Mouse (Mus musculus) adrenal gland, adult 2 months (tissue): Measurements from ENCODE around the gene Trim56. TPM values are rescaled to one million over a fixed set of nuclear protein-coding genes. Genes with fewer than 3 reads are reported as not detected.

Experiments
- DNase-seq: peaks from one replicate; pipeline ENCODE4 v3.0.0; 2021
- polyA plus RNA-seq: library from polyadenylated mRNA; depleted of rRNA; stranded (reverse); fragments of >200 nt; gene quantifications from 2 replicates; pipeline ENCODE4 v1.2.3, GENCODE M21; 2012
- total RNA-seq, 2 experiments: library from RNA; stranded (reverse); gene quantifications; 2 replicates each; pipeline ENCODE4 v1.2.3; 2021

Gene Trim56
- total and polyA plus RNA-seq, 3 experiments = 19.6 to 47.0 (median 37.1) TPM

DNA sequence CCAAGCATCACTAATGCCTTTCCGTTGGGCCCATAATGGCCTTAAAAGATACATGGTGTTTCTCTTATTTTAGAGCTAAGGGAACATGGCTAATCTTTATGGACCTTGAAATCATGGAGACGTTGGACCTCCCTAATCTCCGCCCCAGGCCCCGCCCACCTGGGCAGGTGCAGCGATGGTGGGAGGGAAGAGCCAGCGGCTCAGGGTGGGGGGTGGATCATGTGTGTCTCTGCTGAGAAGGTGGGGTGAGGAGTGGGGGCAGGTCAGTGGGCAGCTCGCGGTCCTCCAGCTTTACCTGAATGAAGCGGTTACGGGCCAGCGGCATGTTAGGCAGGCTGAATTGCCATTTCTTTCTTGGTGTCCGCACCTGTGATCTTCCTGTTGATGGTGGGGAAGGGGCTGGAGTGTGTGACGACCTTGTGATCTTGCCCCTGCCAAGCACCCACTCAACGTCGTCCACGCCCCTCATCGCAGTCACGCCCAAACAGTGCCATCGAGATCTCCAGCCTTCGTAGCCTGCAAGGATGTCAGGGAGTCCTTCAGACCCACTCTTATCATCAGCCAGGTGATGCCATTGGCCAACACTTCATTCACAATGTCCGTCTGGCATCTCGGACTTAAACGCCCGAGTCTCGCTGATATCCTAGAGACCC, 5.9 kb downstream of the Trim56 start:
- DNase-seq = no peak

DNA sequence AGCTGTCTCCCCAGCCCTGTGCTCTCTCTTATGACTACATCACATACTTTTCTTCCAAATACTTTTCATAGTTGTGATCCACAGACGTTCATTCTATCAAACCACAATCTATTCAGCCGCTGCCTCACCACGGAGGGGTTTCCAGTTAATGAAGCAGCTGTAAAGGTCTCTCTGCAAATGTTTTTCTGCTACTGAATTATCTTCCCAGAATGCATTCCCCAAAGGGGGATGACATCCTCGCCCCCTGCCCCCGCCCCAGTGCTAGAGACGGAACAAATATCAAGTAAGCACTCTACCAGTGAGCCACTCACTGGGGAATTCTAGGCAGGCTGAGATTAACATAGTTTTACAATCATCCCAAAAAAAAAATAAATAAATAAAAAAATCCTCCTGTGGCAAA, 7.9 kb downstream of the Trim56 start:
- DNase-seq = no peak

DNA sequence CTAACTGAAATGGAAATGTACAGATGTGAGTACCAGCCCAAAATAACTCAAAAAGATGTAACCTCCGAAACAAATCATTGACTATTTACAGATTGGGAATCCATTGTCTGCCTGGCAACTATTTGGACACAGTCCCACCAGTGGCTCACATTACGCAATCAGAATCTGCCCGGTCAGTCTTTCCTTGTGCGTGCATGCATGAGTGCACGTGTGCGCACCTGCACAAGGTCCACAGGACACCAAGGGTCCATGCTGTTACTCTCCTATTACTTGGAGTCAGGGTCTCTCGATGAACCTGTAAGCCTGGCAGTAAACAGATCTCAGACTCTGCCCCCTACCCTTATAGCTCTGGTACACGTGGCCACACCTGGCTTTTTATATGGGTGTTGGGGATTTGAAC, 8.3 kb downstream of the Trim56 start:
- no peak for DNase-seq

DNA sequence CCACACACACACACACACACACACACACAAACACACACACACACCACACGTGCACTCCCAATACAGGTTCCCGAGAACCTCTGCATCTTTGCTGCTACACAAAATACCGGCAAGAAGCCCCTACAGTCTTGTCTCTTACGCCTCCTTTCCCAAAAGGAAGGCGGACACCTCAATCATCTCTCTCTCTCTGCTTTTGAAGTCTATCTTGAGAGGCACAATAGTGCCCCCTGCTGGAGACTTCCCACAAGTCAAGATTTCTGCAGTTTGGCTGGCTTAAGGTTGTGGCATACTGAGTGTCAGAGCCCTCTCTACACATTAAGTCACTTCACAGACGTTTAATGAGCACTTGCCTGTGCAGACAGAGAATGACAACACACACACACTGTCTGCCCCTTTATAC, 9.0 kb downstream of the Trim56 start:
- DNase-seq = peak; percentile 79

DNA sequence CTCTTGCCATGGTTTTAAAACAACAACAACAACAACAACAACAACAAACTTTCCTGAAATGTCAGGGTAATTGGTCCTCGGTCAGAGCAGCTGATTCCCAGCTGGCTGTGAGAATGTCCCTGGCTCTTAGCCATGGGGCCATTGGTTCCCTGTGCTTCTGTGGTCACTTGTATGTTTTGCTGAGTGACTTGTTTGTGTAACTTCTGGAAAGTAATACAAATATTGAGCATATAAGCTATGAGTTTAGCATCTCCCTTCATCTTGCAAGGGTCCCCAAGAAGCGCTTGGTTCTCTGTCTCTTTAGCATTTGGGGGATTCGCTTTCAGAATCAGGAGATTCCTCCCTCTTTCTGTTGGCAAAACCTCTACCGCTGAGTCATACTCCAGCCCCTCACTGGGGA, 9.6 kb downstream of the Trim56 start:
- DNase-seq = no peak

DNA sequence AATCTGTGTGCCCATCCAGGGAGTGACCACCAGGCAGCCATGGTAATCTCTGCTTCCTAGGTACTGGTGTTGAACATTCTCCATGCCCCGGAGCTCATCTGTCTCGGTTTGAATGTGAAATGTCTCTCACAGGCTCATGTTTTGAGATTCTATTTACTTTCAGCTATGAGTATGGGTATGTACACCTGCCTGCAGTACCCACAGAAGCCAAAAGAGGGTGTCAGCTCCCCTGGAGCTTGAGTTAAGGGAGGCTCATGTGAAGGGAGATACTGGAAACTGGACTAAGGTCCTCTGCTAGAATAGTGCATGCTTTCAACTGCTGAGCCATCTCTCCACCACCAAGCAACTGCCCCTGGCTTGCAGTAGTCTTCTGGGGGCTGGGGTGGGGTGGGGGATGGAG, 12.0 kb downstream of the Trim56 start:
- DNase-seq = no peak

DNA sequence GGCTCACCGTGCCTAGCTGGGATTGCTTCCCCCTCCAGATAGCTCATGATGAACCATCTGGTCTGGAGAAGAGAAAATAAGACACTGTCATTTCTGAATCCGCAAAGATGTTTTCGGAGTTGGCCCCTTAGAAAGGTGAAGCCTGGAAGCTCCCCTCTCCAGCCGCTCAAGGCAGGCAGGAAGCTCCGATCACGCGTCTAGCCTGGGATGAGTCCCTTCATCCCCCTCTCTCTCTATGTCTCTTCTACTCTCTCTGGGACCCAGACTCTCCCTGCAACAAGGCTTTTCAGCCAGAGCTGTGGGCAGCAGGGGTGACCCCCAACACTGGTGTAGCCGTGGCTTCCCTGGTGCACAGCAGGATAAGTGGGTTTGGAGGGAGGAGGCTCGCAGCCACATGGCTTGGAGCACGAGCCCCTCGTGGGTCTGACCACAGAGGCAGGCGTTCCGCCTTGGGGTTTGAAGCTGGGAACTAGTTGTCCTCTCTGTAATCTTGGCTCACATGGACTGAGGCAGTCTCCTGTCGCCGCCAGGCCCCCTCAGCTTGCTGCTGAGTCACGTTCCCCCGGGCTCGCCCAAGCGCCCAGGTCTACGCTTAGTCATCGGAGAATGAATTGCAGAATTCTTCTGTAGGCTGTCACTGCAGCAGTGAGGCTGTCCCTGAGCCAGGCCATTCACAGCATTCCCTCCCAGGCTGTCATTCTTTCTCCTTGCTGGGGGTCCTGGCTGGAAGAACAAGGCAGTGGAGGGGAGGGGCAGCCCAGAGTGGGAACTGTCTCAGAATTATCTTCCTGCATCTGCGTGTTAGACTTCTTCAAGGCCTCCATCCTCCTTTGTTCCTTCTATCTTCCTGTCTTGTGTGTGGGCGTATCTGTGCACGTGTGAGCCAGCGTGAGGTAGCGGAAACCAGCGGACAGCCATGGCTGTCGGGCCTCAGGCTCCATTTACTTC, 13.2 kb downstream of the Trim56 start:
- DNase-seq = peak; percentile 90

DNA sequence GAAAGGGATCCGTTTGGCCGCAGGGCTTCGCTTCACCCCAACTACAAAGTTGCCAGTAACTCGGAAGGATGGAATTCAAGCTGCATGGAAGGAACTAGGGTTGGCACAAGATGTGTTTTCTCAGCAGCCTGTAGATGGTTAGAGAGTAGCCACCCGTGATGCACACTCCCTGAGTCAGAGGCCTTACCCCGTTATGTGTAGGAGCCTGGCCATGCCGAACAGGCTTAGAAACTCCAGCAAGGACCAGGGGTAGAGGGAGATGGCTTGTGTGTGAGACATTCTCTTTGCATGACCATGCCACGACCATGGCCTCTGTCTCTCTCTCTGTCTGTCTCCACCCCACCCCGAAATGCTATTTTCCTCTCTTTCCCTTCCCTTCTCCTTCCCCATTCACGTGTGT, 13.9 kb downstream of the Trim56 start:
- DNase-seq = no peak

DNA sequence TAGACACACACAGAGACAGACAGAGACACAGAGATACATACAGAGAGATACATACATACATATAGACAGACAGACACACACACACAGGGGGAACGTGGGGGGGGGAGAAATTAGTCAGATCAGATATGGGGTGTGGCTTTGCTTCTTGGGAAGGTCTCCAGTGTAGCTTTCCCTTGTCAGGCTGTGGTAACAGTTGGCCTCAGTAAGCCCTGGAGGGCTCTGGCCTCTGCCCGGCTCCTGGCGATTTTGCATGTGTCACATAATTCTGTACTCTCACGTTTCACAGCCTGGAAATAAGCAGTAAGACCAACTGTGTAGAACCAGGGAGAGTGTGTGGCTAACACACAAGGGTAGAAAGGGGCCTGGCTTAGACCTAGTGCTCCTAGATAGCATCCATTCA, 15.3 kb downstream of the Trim56 start:
- no peak for DNase-seq

DNA sequence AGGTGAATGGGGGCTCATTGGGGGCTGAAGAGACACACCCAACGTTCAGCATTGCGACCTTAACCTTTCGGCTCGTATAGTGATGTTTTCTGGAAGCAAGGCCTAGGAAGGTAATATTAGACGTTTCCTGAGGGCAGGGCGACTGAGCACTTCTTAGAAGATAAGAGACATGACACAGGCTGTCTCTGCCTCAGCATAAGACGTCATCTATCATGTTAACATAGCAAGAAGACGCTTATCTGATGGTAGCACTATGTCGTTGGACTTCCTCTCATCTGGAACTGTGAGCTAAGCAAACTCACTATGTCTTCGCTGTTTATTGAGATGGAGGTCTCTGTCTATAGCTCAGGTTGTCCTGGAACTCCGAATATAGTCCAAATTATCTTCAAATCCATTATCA, 17.6 kb downstream of the Trim56 start:
- DNase-seq = no peak

DNA sequence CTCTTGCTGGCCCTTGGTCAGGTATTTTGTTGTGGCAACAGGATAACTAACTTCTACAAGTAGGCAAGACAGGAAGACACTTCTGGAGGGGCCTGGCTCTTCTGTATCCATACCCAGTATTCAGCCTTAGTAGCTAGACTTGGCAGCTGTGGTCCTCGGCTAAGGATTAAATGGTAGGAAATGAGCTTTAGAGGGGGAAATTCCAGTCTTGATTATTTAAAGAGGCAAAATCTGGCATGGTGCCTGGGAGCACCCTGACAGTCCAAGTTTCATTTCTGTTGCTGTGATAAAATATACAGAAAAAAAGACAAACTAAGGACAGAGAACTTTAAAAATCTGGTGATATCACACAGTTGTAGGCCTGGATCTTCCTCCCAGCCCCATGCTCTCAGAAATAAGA, 20.0 kb downstream of the Trim56 start:
- DNase-seq = peak; percentile 44

DNA sequence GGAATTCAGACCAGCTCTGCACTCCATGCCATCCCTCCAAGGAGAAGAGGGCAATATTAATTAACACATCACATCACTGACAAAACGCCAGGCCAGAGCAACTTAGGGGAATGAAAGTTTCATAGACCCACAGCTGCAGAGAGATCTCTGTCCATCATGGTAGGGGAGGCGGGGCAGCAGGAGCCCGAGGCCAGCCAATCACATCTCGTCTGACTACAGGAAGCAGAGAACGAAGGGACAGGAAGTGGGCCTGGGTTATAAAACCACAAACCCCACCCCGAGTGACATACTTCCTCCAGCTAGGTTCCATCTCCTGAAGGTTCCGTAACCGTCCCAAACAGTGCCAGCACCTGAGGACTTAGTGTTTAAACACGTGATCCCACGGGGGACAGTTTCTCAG, 20.9 kb downstream of the Trim56 start:
- DNase-seq = no peak

DNA sequence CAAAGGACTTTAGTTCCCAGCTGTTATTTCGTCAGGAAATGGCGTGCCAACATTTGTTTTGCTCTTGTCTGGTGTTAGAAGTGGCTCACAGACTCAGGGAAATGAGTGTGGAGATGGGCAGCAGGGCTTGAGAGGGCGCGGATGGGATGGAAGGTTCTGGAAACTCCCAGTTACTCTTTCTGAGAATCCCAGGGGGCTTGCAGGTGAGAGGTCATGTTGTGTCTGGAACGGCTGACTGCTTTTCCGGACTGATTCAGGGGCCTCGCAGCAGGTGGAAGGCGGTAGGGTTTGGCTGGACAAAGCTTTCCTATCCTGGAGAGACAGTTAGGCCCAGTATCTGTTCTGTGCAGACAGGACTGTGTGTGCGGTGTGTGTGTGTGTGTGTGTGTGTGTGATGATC, 22.3 kb downstream of the Trim56 start:
- DNase-seq = no peak

DNA sequence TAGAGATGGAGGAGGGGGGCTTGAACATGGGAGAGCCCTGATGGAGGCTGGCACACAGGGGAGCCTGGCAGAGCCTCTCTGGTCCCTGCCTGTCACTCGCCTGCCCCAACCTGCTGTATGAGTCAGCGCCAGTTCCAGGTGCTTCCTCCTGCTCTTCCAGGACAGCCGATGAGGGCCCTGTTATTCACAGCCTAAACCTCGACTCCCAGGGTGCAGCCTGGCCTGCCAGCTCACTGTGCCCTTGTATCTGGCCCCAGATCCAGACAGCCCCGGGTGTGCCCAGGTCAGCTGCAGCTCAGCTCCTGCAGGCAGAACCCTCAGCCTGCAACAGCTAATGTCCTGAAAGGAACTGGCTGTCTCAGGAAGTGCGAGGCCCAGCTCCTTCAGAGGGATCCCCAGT, 24.4 kb downstream of the Trim56 start:
- no peak for DNase-seq

DNA sequence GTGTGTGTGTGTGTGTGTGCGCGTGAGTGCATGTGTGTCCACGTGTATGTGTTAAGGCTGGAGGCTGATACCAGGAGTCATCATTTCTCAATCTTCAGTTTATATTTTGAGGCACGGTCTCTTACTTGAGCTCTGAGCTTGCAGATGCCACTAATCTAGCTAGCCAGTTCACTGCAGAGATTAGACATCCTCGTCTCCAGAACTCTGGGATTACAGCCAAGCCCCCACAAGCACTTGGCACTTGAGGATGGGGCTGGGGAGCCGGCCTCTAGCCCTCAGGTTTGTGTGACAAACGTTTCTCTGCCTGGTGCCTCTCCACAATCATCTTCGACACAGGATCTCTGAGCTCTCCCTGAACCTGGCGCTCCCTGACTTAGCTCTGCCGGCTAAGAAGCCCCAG, 25.1 kb downstream of the Trim56 start:
- DNase-seq = no peak

DNA sequence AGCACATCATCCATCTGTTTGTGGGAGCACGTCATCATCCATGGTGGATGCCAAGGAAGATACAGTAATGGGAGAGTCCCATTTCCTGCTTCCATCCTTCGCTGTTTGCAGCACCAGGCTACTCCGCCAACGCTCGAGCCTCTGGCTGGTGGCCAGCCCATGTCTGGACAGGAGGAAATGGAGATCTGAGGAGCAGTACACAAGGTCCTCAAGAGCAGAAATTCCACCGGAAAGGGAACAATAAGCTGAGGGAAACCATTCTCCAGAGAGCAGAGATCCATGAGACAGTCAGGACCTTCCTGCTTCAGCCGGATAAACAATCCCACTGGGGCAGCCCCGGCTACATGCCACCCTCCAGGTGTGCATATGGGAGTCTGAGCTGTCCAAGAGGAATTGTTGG, 28.6 kb downstream of the Trim56 start:
- DNase-seq = peak; percentile 65

DNA sequence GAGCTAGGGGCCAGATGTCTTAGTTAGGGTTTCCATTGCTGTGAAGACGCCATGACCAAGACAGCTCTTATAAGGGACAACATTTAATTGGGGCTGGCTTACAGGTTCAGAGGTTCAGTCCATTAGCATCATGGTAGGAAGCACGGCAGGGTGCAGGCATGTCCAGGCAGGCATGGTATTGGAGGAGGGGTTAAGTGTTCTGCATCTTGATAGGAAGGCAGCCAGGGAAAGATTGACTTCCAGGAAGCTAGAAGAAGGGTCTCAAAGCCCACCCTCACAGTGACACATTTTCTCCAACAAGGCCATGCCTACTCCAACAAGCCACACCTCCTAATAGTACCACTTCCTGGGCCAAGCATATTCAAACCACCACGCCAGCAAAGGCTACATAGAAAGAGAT, 30.3 kb downstream of the Trim56 start:
- no peak for DNase-seq

DNA sequence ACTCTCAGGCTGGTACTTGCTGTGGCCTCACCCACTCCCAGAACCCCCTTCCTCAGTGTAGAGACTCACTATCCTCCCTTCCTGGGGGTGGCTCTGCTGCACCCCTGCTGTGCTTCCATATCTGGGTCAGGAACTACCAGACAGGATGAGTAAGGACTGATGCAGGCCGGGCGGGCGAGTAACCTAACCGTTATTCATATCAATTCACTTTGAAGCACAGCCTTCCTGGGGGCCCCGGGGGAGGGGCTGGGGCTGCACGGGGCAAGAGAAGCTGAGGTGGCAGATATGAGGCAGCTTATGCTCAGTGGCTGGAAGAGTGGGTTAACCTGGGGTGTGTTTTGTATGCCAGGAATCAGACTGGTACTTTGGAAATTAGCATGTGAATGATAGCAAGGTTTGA, 31.0 kb downstream of the Trim56 start:
- DNase-seq = no peak

DNA sequence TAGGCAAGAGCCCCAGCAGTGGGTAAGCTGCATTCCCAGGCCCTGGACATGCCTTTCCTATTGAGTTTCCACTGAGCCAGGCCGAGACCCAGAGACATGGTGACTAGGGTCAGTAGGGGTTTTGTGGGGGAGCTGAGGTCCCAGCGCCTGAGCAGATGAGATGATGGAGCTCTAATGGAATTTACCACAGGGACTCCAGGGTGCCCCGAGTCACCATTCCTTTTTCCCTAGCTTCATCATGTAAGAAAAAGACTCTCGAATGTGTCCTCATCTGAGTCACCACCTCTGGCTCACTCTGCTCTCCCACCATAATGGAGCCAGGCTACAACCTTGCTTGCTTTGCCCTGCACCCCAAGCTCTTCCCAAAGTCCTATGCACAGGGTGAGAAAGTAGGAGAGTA, 33.0 kb downstream of the Trim56 start:
- no peak for DNase-seq

DNA sequence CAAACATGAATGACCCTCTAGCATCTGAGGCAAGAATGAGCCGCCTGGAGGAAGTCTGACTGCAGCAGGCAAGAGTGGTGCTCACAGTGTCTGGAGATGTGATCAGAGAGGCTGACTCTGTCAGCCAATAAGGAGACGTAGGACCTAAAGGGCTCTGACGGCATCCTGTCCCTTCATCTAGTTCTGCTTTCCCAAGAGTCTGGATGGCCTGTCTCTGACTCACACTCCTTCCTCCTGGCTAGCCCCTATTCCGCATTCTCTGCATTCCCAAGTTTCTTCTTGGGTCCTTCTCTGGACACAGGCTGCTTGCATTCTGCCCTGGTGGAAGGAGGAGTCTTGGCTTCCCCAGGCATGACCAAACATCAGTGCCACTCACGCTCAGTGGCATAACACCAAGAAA, 36.2 kb downstream of the Trim56 start:
- DNase-seq = peak; percentile 26

DNA sequence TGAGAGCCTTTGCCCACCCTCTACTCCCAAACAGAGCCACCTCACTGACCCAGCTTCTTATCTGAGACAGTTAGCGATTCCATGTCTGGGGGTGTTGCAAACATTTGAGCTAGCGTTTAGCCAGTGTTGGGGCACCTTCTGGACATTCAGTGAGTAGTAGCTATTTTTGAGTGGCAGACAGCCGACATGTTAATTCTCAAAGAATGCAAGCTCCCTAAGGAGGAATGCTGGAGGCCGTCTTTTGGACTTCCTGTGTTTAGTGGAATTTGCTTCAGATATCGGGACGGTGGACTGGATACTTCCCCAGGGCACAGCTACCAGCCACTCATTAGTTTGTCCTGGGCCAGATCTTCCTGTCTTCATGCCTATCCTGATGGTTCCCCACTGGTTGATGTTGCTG, 37.4 kb downstream of the Trim56 start:
- DNase-seq = no peak

DNA sequence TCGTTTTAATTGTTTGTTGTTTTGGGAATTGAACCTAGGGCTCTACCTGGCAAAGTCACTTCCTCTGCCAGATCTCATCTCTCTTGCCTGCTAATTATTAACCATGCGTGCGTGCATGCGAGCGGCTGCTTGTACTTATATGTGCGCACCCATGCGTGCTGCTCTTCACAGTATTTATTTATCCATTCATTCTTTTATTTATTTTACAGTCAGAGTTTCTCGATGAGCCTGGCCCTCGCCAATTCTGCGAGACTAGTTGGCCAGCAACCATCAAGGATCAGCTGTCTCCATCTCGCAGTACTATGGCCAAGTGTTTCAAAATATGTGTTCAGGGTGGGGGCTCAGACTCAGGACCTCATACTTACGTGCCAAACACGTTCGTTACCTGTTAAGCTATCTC, 38.0 kb downstream of the Trim56 start:
- DNase-seq = no peak

DNA sequence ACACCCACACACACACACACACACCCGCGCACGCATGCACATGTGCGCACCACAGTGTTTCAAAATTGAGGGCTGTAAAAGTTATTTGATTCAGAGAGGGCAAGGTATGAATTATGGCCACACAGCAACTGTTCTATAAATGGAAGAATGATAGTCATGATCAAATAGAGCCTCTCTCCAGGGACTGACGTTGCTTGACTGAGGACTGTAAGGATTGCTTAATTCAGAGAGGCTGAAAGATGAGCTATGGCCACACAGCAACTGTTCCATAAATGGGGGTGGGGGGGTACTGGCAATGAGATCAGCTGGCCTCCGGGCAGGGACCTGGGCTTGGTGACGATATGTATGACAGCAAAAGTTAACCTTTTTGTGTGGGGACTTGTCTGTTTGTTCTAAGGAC, 38.8 kb downstream of the Trim56 start:
- DNase-seq = no peak
